Mouse (Mus musculus): ENCODE results near the gene Zfp91. TPM values are rescaled to one million over a fixed set of nuclear protein-coding genes. Genes with fewer than 3 reads are reported as not detected.

Zfp91 gene
- polyA plus RNA-seq, 1 experiment from 2014 or later, result 13.3 TPM

- no peaks in the 10 kb centered on the region for H3K9me3 ChIP-seq (ENCODE audit: control insufficient read depth, low read length)
- H3K4me2 ChIP-seq (ENCODE audit: low read length), result no peak overlapping the region
- no peak overlapping the region for H3K4me3 ChIP-seq (replicated peaks; ENCODE audit: low read length)
- H3K27ac ChIP-seq (ENCODE audit: low read length), result no peak overlapping the region
- H3K9ac ChIP-seq (replicated peaks; ENCODE audit: low read depth, low read length), result no peak overlapping the region
- no peak for ATAC-seq
- H3K4me1 ChIP-seq (replicated peaks; ENCODE audit: control insufficient read depth, insufficient read depth, low read length), result no peaks in the 10 kb centered on the region
- no peaks in the 10 kb centered on the region for H3K36me3 ChIP-seq (ENCODE audit: control insufficient read depth, insufficient read depth)
- no peaks in the 10 kb centered on the region for H3K27me3 ChIP-seq (replicated peaks; ENCODE audit: control insufficient read depth, insufficient read depth, low read length)
- 70% methylated on average over 1 of the region's 1 CpGs for WGBS
Measured at GRCm38 (mm10) chr19:12812644-12813364, 16.9 kb upstream of the Zfp91 start.

GRCm38 (mm10) chr19:12806214-12806613 is 10.3 kb upstream of the Zfp91 start:
- 65% methylated on average over 2 of the region's 2 CpGs for WGBS

GRCm38 (mm10) chr19:12805730-12806129 is 9.8 kb upstream of the Zfp91 start:
- Histone ChIP-seq H3K27ac (ENCODE audit: low read length) (no peak overlapping the region), H3K9ac (replicated peaks; ENCODE audit: low read depth, low read length) (no peak overlapping the region), H3K36me3 (ENCODE audit: control insufficient read depth, insufficient read depth) (no peaks in the 10 kb centered on the region), H3K4me3 (replicated peaks; ENCODE audit: low read length) (no peak overlapping the region), H3K27me3 (replicated peaks; ENCODE audit: control insufficient read depth, insufficient read depth, low read length) (no peaks in the 10 kb centered on the region), H3K9me3 (ENCODE audit: control insufficient read depth, low read length) (no peaks in the 10 kb centered on the region), H3K4me1 (replicated peaks; ENCODE audit: control insufficient read depth, insufficient read depth, low read length) (no peaks in the 10 kb centered on the region), H3K4me2 (ENCODE audit: low read length) (no peak overlapping the region)
- 89% methylated on average over 3 of the region's 3 CpGs for WGBS
- no peak for ATAC-seq

More at GRCm38 (mm10) chr19:12806214-12806613, 10.3 kb upstream of the Zfp91 start:
- H3K9me3 ChIP-seq (ENCODE audit: control insufficient read depth, low read length), result no peaks in the 10 kb centered on the region
- no peaks in the 10 kb centered on the region for H3K4me1 ChIP-seq (replicated peaks; ENCODE audit: control insufficient read depth, insufficient read depth, low read length)
- H3K4me3 ChIP-seq (replicated peaks; ENCODE audit: low read length), result no peak overlapping the region
- no peak overlapping the region for H3K9ac ChIP-seq (replicated peaks; ENCODE audit: low read depth, low read length)
- H3K4me2 ChIP-seq (ENCODE audit: low read length), result no peak overlapping the region
- no peaks in the 10 kb centered on the region for H3K36me3 ChIP-seq (ENCODE audit: control insufficient read depth, insufficient read depth)
- no peak overlapping the region for H3K27ac ChIP-seq (ENCODE audit: low read length)
- ATAC-seq, result no peak
- no peaks in the 10 kb centered on the region for H3K27me3 ChIP-seq (replicated peaks; ENCODE audit: control insufficient read depth, insufficient read depth, low read length)

- Histone ChIP-seq H3K9ac (replicated peaks; ENCODE audit: low read depth, low read length) (no peak overlapping the region), H3K27ac (ENCODE audit: low read length) (no peak overlapping the region), H3K36me3 (ENCODE audit: control insufficient read depth, insufficient read depth) (no peaks in the 10 kb centered on the region), H3K27me3 (replicated peaks; ENCODE audit: control insufficient read depth, insufficient read depth, low read length) (no peaks in the 10 kb centered on the region), H3K9me3 (ENCODE audit: control insufficient read depth, low read length) (no peaks in the 10 kb centered on the region), H3K4me3 (replicated peaks; ENCODE audit: low read length) (no peak overlapping the region), H3K4me2 (ENCODE audit: low read length) (no peak overlapping the region), H3K4me1 (replicated peaks; ENCODE audit: control insufficient read depth, insufficient read depth, low read length) (no peaks in the 10 kb centered on the region)
- WGBS, result 85% methylated on average over 1 of the region's 1 CpGs
- ATAC-seq, result no peak
Measured at GRCm38 (mm10) chr19:12804237-12804636, 8.3 kb upstream of the Zfp91 start.

- Histone ChIP-seq H3K9me3 (ENCODE audit: control insufficient read depth, low read length) (no peaks in the 10 kb centered on the region), H3K27ac (ENCODE audit: low read length) (no peak overlapping the region), H3K4me3 (replicated peaks; ENCODE audit: low read length) (no peak overlapping the region), H3K4me2 (ENCODE audit: low read length) (no peak overlapping the region), H3K4me1 (replicated peaks; ENCODE audit: control insufficient read depth, insufficient read depth, low read length) (no peaks in the 10 kb centered on the region), H3K36me3 (ENCODE audit: control insufficient read depth, insufficient read depth) (no peaks in the 10 kb centered on the region), H3K27me3 (replicated peaks; ENCODE audit: control insufficient read depth, insufficient read depth, low read length) (no peaks in the 10 kb centered on the region), H3K9ac (replicated peaks; ENCODE audit: low read depth, low read length) (no peak overlapping the region)
- 73% methylated on average over 3 of the region's 3 CpGs for WGBS
- ATAC-seq, result no peak
Measured at GRCm38 (mm10) chr19:12802830-12803229, 6.9 kb upstream of the Zfp91 start.

GRCm38 (mm10) chr19:12801046-12801445 is 5.1 kb upstream of the Zfp91 start:
- no peak for ATAC-seq
- no peak overlapping the region for H3K9ac ChIP-seq (replicated peaks; ENCODE audit: low read depth, low read length)
- H3K36me3 ChIP-seq (ENCODE audit: control insufficient read depth, insufficient read depth), result no peaks in the 10 kb centered on the region
- 77% methylated on average over 3 of the region's 3 CpGs for WGBS
- peaks cover 2% of the 10 kb centered on the region; the same call in 1 of the 2 replicates for H3K4me1 ChIP-seq (replicated peaks; ENCODE audit: control insufficient read depth, insufficient read depth, low read length)
- no peak overlapping the region for H3K4me2 ChIP-seq (ENCODE audit: low read length)
- no peaks in the 10 kb centered on the region for H3K27me3 ChIP-seq (replicated peaks; ENCODE audit: control insufficient read depth, insufficient read depth, low read length)
- no peak overlapping the region for H3K27ac ChIP-seq (ENCODE audit: low read length)
- H3K9me3 ChIP-seq (ENCODE audit: control insufficient read depth, low read length), result no peaks in the 10 kb centered on the region
- H3K4me3 ChIP-seq (replicated peaks; ENCODE audit: low read length), result no peak overlapping the region

GRCm38 (mm10) chr19:12800621-12801020 is 4.7 kb upstream of the Zfp91 start:
- Histone ChIP-seq H3K36me3 (ENCODE audit: control insufficient read depth, insufficient read depth) (no peaks in the 10 kb centered on the region), H3K27ac (ENCODE audit: low read length) (no peak overlapping the region), H3K4me2 (ENCODE audit: low read length) (no peak overlapping the region), H3K4me3 (replicated peaks; ENCODE audit: low read length) (no peak overlapping the region), H3K27me3 (replicated peaks; ENCODE audit: control insufficient read depth, insufficient read depth, low read length) (no peaks in the 10 kb centered on the region), H3K9me3 (ENCODE audit: control insufficient read depth, low read length) (no peaks in the 10 kb centered on the region), H3K9ac (replicated peaks; ENCODE audit: low read depth, low read length) (no peak overlapping the region), H3K4me1 (replicated peaks; ENCODE audit: control insufficient read depth, insufficient read depth, low read length) (peaks cover 2% of the 10 kb centered on the region; the same call in 1 of the 2 replicates)
- WGBS, result 78% methylated on average over 2 of the region's 2 CpGs
- no peak for ATAC-seq

GRCm38 (mm10) chr19:12799081-12799480 is 3.2 kb upstream of the Zfp91 start:
- ATAC-seq, result no peak
- Histone ChIP-seq H3K27me3 (replicated peaks; ENCODE audit: control insufficient read depth, insufficient read depth, low read length) (no peaks in the 10 kb centered on the region), H3K4me1 (replicated peaks; ENCODE audit: control insufficient read depth, insufficient read depth, low read length) (peaks cover 2% of the 10 kb centered on the region; the same call in 1 of the 2 replicates), H3K4me3 (replicated peaks; ENCODE audit: low read length) (no peak overlapping the region), H3K9ac (replicated peaks; ENCODE audit: low read depth, low read length) (no peak overlapping the region), H3K36me3 (ENCODE audit: control insufficient read depth, insufficient read depth) (no peaks in the 10 kb centered on the region), H3K4me2 (ENCODE audit: low read length) (no peak overlapping the region), H3K9me3 (ENCODE audit: control insufficient read depth, low read length) (no peaks in the 10 kb centered on the region), H3K27ac (ENCODE audit: low read length) (no peak overlapping the region)
- WGBS, result 86% methylated on average over 3 of the region's 3 CpGs

GRCm38 (mm10) chr19:12798404-12798803 is 2.5 kb upstream of the Zfp91 start:
- no peaks in the 10 kb centered on the region for H3K27me3 ChIP-seq (replicated peaks; ENCODE audit: control insufficient read depth, insufficient read depth, low read length)
- no peak for ATAC-seq
- WGBS, result 87% methylated on average over 4 of the region's 4 CpGs
- H3K9me3 ChIP-seq (ENCODE audit: control insufficient read depth, low read length), result no peaks in the 10 kb centered on the region
- H3K27ac ChIP-seq (ENCODE audit: low read length), result no peak overlapping the region
- no peak overlapping the region for H3K4me3 ChIP-seq (replicated peaks; ENCODE audit: low read length)
- no peak overlapping the region for H3K4me2 ChIP-seq (ENCODE audit: low read length)
- no peak overlapping the region for H3K9ac ChIP-seq (replicated peaks; ENCODE audit: low read depth, low read length)
- H3K4me1 ChIP-seq (replicated peaks; ENCODE audit: control insufficient read depth, insufficient read depth, low read length), result peaks cover 2% of the 10 kb centered on the region; the same call in 1 of the 2 replicates
- H3K36me3 ChIP-seq (ENCODE audit: control insufficient read depth, insufficient read depth), result no peaks in the 10 kb centered on the region
